Mouse (Mus musculus) testis, postnatal 14 days (tissue): ENCODE results near the gene Mapk1ip1l.

ENCODE experiments used
- DNase-seq: peaks from one replicate; pipeline ENCODE4 v3.0.0; 2021; ENCODE audit warnings: low spot score

Gene Mapk1ip1l

DNA sequence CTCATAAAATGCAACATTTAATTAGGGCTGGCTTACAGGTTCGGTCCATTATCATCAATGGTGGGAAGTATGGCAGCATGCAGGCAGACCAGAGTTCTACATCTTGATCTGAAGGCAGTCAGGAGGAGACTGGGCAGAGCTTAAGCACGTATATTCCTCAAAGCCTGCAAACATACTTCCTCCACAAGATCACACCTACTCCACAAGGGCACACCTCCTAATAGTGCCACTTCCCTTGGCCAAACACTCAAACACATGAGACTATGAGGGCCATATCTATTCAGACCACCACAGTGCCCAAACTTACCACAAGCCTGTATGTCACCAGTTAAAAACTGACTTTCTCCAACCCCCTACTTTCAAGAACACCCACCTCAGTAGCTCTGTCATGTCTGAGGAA is 63.4 kb downstream of the Mapk1ip1l start:
- no peak for DNase-seq

DNA sequence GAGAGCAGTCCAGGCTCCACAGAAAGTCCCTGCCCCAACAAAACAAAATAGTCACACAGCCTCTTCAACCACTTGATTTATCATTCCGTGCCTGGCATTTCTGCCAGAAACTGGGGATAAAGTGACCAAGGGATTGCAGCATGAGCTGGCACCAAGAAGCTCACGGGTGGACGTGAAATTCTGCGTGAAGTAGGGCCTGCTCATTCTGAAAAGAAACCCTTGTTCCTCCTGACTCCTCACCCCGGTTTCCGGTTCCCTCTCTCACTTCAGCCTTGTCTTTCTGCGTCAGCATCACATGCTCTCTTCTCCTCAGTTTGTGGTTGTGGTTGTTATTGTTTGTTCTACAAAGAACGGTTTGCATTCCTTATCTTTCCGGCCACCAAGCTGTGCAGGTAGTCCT is 63.8 kb downstream of the Mapk1ip1l start:
- no peak for DNase-seq

DNA sequence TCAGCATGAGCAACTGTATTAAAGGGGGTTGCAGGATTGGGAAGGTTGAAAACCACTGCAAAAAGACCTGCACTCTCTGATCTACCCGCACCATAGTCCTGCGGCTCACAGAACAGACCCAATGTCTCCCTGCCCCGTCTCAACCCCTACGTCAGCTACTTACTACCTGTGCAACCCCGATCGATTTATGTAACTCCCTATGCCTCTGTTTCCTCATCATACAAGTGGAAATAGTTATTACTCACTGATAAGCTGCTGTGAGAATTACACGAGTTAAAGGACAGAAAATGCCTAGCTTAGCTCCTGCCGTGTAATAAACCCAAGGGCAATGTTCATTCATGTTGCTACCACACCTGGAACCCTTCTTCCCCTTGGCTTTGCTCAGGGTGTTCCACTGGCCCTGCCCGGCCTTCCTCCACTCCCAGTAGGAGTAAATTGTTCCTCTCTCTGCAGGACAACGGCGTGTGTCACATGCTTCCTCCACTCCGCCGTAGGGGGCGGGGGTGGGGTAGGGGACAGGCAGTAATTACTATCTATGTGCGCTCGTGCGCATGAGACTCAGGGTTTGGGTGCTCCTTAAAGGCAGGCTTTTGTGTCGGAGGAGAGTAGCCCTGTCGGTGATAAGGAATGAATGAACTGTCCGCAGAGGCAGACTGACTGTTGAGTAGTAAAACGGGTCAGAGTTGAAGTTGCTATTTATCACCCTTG is 66.8 kb downstream of the Mapk1ip1l start:
- DNase-seq, result peak; percentile 53

DNA sequence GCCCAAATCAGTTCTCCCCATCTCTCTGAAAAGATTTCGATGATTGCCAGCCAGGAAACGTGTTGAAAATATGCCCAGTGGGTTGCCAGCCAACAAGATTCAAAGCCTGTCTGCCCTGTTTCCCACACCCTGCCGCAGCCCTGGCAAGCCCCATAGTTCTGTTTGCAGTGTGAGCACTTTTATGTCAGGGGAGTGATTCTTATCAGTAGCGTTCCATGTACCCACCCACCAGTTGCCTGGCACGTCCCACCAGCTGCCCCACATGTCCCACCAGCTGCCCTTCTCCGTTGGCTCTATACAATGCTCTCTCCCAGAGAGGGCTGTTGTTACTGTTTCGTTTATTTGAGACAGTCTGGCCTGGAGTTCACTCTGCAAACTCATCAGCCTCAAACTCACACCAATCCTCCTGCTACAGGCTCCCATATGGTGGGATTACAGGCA is 68.8 kb downstream of the Mapk1ip1l start:
- peak; percentile 24 for DNase-seq

DNA sequence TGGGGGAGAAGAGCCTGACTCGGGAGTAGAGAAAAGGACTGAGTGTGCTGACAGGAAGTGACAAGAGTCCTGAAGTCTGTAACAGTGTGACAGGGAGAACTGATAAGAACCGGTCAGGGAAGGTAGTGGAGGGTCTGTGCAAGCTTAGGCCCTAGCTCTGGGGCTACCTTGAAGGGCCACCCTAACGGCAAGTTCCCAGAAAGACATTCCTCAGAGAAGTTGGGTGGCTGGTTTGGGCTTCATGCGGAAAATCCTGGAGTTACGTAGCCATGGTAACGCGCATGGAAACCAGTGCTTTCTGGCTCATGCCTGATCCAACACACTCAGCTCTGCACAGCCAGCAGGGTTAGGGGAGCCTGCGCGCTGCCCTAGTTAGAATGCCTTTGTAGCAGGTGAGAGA is 69.4 kb downstream of the Mapk1ip1l start, which contains the start of gene Lgals3:
Gene Lgals3, plus strand, starts transcription at position 291 of the 400 bp plus-strand sequence.
- DNase-seq, result no peak

DNA sequence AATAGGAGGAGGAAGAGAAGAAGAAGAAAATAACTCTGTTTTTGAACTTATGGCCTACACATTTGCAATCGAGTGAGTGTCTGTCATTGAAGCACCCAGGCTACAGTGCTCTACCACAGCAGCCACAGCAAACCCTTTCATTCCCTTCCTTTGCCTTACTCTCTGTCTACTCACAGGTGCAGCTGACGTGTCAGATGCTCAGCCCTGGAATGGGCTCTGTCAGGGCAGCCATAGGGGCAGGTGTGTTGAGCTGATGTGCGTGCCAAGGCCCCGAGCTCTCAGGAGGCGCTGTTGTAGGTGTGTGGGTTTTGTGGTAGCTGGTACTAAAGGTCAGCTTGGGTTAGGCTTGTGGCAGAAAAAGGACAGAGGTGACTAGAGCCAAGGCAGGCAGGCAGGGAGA is 71.7 kb downstream of the Mapk1ip1l start:
- no peak for DNase-seq

DNA sequence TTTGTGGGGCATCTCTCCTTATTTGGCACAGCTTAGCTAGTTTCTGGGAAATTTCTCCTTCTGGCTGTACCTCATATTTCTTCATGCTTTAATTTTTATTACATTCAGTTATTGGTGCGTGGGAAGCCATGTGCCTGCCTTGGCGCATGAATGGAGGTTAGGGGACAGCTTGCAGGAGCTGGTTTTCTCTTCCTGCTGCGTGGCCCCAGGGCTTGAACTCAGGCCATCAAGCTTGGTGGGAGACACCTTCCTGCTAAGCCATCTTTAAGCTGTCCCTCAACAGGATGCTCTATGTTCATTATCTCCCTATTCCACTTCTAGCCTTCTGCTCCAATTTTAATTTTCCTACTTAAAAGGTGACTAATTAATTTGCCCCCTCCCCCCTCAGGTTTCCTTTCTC is 72.7 kb downstream of the Mapk1ip1l start:
- no peak for DNase-seq

DNA sequence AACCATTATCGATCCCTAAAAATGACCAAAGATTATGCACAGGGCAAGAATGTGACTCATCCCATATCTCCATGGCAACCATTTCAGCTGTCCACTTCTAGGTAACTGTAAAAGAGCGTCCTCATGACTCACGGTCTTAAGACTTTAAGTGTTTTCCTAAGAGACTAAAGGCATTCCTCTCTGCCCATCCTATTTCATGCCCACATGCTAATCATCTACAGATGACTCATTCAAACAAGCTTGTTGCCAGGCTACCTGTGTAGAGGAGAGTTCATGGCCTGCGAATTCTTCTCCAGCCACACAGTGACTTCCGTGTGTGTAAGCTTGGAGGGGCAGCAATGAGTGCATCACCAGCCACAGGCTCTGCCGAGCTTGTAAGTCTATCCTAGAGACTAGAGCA is 73.6 kb downstream of the Mapk1ip1l start:
- no peak for DNase-seq
